Mouse (Mus musculus): ENCODE data around the gene Sytl1. TPM values are rescaled to one million over a fixed set of nuclear protein-coding genes. Genes with fewer than 3 reads are reported as not detected.
A peak's percentile ranks its signal among the peaks of the same experiment; 100 is the strongest.

Sytl1 gene
- total RNA-seq, 2 experiments from 2014 or later = 2.0 to 5.2 TPM

DNA sequence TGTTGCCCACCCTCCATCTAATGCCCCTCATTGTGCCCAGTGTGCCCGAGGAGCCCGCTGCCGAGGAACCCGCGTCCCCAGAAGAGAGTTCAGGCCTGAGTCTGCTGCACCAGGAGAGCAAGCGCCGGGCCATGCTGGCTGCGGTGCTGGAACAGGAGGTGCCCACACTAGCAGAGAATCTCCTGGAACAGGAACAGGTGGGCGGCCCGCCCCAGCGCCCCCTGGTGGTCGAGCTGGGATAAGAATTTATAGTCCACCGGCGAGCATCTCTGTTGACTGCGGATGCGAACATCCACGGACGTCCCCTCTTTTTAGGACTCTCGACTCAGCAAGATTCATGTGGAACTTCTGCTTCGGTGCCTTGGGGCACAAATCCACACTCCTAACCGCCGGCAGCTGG is 12.3 kb downstream of the Sytl1 start:
- peak; percentile 40 for ATAC-seq (replicated peaks; ENCODE audit: poor library complexity)

DNA sequence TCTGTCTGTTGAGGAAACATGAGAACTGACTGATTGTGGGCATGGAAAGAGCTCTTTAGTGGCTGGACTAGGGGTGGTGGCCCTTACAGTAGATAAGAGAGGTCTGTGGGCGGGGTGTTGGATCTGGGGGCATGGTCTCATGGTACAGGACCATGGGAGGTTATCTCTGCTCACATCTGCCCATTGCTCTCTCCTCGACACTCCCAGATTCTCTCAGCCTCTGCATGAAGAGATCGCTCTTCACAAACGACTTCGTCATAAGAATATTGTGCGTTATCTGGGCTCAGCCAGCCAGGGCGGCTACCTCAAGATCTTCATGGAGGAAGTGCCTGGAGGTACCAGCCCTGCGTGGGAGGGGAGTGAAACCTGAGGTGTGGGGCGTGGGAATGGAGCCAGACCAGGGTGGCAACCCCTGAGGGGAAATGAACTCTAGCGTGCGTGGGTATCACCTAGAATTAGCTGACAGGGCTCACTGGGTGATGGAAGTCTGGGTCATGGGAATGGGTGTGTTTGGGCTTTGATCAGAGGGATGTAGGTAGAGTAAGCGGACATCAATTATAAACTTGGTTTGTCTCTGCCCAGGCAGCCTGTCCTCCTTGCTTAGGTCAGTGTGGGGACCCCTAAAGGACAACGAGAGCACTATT is 15.0 kb downstream of the Sytl1 start:
- ATAC-seq (replicated peaks; ENCODE audit: poor library complexity) = peak; percentile 85

DNA sequence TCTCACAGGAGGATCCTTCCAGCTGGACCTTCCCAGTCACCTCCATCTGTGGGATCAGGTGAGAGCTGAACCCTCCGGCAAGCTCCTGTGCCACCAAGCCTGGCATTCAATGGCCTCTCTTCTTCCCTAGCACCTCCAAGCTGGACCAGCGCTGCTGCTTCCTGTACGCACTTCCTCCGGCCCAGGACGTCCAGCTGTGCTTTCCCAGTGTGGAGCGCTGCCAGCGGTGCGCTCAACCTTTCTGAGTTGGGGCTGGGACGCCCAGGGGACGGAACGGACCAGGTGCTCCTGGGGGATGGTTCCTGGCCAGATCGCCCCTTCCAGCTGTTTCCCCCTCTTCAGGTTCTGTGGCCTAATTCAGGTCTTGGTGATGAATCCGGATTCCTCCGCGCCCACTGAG is 15.8 kb downstream of the Sytl1 start:
- ATAC-seq (replicated peaks; ENCODE audit: poor library complexity) = no peak

DNA sequence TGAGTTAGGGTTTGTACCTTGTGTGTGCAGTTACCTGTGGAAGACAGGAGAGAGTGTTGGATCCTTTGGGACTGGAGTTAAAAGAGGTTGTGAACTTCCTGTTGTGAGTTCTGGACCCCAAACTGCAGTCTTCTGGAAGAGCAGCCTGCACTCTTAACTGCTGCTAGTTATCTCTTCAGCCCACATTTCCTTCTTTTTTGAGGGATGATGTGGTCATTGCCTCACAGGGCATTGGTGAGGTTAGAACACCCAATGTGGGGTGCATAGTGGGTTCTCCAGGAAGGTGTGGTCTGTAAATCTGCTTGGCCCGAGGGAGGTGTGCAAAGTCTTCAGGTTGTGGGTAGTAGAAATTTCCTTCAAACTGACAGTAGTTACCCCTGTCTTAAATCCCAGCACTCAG is 18.6 kb downstream of the Sytl1 start:
- no peak for ATAC-seq (replicated peaks; ENCODE audit: poor library complexity)

DNA sequence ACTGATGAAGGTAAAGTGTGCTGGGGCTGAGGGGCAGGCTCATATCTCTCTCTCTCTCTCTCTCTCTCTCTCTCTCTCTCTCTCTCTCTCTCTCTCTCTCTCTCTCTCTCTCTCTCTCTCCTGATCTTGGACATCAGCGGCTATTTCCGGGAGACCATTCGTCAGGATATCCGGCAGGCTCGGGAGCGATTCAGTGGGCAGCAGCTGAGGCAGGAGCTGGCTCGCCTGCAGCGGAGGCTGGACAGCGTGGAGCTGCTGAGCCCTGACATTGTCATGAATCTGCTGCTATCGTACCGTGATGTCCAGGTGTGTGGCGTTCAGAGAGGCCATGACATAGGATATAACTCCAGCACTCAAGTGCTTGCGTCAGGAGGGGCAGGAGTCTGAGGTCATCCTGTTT is 19.4 kb downstream of the Sytl1 start:
- no peak for ATAC-seq (replicated peaks; ENCODE audit: poor library complexity)

DNA sequence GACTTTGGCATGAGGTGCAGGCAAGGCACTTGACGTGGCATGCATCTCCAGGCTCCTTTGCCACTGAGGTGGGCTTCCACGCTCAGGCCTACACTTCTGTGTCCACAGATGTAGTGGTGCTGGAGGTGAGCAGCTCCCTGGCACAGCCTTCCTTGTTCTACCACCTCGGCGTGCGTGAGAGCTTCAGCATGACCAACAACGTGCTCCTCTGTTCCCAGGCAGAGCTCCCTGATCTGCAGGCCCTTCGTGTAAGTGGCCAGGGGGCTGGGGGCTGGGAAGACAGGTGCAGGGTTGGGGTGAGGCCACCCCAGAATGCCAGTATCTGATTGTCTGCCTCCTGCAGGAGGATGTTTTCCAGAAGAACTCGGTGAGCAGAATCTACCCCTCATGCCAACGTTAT is 20.2 kb downstream of the Sytl1 start:
- no peak for ATAC-seq (replicated peaks; ENCODE audit: poor library complexity)

DNA sequence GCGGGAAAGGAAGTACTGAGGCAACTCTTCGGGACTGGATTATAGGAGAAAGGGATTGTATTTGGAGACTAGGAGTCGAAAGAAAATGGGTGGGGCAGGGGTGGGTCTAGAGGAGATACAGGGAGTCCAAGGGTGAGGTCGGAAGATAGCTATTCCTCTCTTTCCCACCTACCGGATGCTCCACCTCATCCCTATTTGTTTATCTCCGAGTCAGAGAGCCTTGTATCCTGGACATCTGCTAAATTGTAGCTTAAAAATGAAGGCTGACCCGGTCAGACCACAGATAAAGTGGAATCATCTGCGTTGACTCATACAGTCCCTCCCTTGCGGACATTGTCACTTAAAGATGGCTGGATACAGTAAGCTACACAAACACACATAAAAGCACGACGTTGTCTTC is 21.0 kb downstream of the Sytl1 start:
- no peak for ATAC-seq (replicated peaks; ENCODE audit: poor library complexity)

DNA sequence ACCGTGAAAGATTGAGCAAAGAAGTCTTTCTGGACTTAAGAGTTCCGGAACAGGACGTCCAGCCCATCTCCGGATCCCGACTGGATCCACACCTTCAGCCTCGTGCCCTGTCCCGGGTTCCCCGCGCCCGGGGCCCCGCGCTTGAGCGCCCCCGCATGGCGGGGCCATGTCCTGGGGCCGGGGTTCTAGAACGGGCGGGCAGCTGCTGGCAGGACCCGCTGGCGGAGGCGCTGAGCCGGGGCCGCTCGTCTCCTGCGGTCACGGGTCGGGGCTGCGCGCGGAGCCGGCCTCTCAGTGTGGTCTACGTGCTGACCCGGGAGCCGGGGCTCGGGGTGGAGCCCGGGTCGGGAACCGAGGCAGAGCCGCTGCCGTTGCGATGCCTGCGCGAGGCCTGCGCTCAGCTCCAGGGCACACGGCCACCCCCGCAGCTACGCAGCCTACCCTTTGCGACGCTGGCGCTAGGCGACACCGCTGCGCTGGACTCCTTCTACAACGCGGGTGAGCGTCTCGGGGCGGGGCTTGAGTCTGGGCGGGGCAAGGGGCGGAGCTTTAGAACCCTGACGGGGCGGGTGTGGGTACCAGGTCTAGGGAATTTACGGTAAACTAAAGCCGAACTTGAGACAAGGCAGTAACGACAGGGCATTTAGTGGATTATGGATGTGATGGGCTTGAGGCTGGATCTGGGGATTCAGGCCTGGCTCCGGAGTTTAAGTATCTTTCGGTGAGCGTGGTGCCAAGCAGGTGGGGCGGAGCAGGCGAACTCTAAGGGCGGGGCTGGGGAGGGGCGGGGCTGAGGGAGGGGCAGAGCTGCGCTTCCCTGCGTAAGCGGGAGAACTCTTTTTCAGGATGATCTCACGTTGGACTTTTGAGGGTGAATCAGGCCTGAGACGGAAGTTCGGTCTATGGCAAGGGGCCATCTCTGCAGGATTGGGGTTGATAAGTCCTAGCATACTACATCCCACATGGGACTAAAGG is 21.7 kb downstream of the Sytl1 start:
- ATAC-seq (replicated peaks; ENCODE audit: poor library complexity) = peak; percentile 72

DNA sequence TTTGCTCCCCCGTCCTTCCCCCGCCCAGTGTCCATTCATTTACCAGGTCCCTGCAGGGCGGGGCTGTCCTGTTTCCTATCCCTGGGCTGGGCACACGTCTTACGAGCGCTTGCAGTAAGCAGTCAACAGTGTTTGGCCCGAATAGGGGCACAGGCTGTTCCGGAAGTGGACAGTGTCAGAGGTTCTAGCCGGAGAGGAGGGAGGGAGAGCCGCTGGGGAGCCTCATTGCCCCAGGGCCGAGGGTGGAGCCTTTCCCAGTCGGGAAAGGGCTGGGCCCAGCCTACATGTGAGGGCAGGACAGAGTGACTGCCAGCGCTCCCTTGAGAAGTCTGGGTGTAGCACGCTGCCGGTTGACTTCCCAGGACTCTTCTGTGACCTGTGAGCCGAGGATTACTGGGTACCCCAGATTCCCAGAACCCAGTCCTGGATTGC is 22.4 kb downstream of the Sytl1 start, which contains the start of gene Map3k6:
TSS of gene Map3k6 (plus strand) at position 329 of the 432 bp plus-strand sequence.
- peak; percentile 50 for ATAC-seq (replicated peaks; ENCODE audit: poor library complexity)

DNA sequence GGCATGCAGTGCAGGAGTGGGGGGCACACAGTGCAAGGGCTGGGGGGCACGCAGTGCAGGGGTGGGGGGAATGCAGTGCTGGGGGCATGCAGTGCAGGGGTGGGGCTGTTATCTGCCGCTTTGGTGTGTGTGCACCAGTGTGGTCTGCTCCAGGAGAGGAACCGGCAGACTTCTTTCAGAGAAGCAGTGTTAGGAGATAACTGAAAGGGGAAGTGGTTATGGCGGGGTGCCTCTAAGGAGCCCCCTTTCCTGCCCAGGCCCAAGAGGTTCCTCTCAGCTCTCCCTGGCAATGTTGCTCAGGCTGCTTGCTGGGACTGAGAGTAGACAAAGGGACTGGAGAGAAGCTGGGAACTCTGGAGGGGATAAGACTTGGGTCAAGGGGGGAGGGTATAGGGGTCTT is 25.0 kb downstream of the Sytl1 start:
- ATAC-seq (replicated peaks; ENCODE audit: poor library complexity) = peak; percentile 62

DNA sequence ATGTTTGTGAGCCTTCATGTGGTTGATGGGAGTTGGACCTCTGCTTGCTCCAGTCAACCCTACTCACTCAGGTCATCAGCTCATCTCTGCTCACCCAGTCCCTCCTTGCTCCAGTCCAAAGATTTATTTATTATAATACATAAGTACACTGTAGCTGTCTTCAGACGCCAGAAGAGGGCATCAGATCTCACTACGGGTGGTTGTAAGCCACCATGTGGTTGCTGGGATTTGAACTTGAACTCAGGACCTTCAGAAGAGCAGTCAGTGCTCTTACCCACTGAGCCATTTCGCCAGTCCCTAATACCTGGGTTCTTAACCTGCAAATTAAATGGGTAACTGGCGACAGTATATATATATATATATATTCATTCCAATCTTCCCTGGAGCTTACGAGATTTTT is 27.5 kb downstream of the Sytl1 start:
- no peak for ATAC-seq (replicated peaks; ENCODE audit: poor library complexity)

DNA sequence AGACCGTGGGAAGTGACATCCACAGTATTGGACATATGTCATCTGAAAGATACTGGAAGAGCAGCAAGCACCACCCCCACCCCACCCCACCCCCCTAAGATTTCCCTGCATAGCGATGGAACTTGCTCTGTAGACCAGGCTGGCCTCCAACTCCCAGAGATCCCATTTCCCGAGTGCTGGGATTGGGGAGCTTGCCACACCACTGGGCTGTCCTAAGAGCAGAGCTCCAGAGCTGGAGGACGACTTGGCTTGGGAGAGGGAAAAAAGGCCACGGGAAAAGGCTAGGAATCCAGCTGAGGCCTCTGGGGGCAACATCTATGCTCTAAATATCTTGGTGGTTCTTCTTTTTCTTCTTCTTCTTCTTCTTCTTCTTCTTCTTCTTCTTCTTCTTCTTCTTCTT is 28.1 kb downstream of the Sytl1 start:
- no peak for ATAC-seq (replicated peaks; ENCODE audit: poor library complexity)

DNA sequence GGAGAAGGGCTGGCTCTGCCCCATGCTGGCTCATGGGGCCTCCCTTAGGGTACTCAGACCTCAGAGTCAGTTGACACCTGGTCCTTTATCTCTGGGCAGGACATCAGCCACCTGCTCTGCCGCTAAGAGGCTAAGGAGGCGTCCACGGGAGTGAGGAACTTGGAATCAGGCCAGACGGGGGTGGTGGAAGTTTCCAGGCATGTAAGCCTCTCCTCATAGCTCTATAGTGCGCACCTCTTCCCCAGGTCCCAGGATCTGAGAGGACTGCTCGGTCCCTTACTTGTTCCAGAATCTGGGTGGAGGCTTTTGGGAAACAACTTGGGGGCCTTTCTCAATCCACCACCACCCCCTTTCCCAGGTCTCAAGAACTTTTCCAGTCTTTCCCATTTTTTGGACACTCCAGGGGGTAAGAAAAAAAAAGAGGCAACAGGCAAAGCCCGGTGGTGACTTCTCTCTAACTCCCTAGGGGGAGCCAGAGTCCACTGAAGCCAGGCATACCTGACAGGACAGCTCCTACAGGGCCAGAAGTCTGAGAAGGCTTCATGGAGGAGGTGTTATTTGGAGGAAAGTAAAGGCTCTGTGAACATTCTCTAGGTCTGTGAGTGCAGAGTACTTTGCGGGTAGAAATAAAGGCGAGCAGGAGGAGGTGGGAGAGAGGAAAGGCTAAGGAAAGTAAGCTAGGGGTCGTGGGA is 29.5 kb downstream of the Sytl1 start:
- peak; percentile 68 for ATAC-seq (replicated peaks; ENCODE audit: poor library complexity)

DNA sequence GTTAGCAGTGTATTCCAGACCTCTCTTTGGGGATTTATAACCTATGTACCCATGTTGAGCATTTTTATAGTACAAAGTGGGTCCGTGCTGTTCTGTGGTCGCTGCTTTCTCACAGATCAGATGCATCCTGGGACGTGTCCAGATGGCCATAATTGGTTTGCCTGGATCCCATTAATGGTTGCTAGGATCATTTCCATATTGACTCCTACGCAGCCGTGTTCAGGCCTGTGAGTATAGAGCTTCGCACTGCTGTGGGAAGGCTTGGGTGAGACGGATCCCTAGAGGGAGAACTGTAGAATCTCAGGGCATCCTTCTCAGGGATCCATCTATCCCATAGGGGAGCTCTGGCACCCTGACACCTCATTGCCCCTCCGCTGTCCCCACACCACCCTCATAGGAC is 33.3 kb downstream of the Sytl1 start:
- ATAC-seq (replicated peaks; ENCODE audit: poor library complexity) = no peak

DNA sequence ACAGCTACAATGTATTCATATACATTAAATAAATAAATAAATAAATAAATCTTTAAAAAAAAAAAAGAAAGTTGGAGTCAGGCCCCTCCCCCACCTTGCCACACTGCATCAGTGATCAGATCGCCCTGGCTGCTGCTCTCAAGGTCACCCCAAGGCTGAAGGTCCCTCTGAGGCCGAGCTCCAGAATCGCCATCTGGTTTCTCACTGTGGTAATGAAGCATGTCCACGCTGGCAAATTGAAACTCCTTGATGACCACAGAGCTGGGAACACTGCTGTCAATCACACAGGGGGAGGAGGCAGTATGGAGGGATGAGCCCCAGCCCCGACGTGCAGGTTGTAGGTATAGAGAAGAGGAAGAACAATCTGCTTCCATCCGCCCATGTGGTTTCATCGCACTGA is 35.3 kb downstream of the Sytl1 start:
- no peak for ATAC-seq (replicated peaks; ENCODE audit: poor library complexity)

DNA sequence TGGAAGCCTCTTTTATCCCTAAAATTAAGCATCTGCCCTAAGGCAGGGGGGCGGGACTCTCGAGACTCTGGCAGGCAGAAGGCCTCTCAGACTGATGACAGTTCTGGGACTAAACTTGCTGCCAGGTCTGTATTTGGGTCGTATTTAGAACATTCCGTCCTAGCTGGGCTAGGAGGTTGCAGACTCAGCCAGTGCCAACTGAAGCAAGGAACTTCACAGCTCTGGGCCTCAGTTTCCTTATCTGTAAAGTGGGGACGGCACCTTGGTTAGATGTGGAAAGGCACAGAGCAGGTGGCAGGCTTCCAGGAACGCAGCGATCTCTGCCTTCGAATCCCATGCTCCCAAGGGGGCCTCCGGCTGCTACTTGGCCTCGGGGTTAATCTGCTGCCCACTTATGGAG is 36.8 kb downstream of the Sytl1 start:
- ATAC-seq (replicated peaks; ENCODE audit: poor library complexity) = no peak

DNA sequence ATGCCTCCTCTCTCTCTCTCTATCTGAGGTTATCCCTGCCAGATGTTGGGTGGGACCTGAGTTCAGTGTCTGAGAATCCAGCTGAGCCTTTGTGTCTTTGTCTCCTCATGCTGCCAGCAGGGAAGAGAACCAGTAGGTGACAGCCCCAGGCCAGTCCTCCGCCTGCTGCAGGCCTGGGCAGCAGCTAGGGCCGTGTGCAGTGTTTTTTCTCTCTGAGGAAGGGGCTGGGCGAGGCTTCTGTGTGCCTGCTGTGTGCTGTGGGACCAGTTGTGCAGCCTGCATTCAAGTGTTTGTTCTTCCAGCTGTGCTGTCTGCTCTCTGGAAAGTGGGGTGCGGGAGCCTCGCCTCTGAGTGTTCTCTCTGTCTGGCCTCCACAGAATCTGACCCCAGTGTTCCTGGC is 39.0 kb downstream of the Sytl1 start:
- ATAC-seq (replicated peaks; ENCODE audit: poor library complexity) = no peak

DNA sequence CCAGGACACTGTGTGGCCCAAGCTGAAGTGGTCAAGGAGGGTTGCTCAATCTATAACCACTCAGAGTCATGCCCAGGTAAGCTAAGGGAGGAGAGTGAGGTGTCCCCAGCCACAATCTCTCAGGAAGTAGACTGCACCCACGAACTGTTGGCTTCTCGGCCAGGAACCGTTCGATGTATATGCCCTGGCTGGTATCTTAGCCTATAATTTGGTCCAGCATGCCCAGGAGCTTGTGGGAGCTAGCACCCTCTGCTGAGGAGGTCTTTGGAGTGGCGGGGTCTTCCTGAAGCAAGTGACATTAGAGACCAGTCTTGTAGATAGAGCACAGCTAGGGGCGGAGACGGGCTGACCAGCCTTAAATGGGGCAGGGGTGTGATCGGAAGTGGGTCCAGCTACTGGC is 41.2 kb downstream of the Sytl1 start:
- no peak for ATAC-seq (replicated peaks; ENCODE audit: poor library complexity)

DNA sequence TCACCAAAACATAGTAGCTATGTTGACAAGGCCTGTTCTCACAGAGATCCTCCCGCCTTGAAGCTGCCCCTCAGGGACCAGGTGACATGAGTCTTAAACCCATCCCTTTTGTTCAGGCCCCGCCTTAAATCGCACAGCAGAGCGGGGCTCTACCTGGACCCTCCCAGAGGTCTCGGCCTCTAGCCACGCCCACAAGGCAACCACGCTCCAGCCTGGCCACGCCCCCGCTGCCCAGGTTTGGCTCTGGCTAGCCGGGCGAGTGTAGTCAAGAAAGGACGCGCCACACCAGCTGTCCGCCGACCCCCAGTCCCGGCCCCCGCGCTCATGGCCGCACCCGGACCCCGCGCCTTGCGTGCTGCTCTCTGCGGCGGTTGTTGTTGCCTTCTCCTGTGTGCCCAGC is 42.3 kb downstream of the Sytl1 start:
- no peak for ATAC-seq (replicated peaks; ENCODE audit: poor library complexity)

DNA sequence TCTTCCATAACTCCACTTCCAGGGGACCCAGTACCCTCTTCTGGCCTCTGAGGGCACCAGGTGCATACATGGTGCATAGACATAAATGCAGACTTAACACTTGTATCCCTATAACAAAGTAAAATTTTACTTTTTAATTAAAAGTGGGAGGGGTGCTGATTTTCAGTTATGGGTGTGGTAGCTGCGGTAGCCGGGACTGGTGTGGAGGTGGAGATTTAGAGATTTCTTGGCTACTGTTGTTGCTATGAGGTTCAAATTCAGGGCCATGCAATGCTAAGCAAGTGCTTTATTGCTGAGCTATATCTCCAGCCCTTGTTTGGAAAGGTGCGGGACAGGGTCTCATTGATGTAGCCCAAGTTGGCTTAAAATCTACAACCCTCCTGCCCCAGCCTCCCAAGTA is 44.2 kb downstream of the Sytl1 start:
- ATAC-seq (replicated peaks; ENCODE audit: poor library complexity) = 0 out of 2 replicates have a peak, but pooled peaks have one; percentile 19

DNA sequence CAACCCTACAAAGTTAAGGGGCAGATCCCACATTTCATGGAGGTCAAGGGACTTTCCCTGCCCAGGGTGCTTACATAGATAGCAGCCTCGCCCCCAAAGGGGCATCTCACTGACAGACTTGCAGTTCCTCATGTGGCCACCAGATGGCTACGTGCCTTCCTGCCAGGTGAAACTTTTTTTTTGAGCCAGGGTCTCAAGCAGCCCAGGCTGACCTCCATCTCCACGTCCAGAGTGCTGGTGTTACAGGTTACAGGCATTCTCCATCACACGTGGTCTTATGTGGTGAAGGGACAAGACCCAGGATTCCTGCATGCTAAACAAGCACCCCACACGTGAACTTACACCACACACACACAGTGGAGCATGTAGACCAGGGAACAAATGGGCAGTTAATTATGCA is 45.3 kb downstream of the Sytl1 start:
- ATAC-seq (replicated peaks; ENCODE audit: poor library complexity) = peak; percentile 59

DNA sequence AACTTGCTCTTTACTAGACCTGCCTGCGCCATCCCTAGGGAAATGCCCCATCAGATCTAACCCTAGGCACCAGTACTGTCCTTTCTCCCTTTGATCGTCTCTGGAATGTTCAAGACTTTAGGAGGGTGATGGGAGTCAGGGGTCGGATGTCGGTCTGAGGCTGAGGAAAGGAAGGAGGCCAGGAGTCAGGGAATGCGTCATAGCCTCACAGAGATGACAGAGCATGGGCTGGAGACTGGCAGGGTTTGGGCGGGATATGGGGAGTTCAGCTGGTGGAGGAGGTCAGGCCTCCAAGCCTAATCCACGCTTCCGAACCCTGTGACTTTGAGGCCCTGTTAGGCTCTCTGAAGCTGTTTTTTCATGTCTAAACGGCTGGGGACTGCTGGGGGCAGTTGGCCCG is 49.3 kb downstream of the Sytl1 start:
- no peak for ATAC-seq (replicated peaks; ENCODE audit: poor library complexity)

Data from megakaryocyte progenitor cell, adult 5-6 weeks (primary cell).